Mouse (Mus musculus): Measurements from ENCODE around the gene Rpl12. TPM values are rescaled to one million over a fixed set of nuclear protein-coding genes. Genes with fewer than 3 reads are reported as not detected.

Rpl12 gene
- polyA plus RNA-seq, 1 experiment from 2014 or later, result 78.4 TPM

DNA sequence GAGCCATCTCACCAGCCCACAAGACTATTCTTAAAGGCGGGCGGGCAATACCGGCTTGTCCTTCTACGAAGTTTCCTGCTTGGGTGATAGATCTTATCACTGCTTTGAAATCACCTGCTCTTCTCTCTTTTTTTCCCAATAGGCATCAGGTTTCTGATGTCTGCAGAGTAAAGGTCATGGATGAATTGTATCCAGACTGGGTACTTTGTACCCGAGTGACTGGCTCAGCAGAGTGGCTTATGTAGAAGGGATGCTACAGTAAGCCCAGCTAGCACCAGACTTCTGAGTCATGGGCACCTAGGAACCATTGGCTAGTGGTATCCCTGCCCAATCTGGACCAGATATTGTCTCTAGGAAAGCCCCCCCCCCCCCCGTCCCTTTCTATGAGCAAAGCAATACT is 22.3 kb downstream of the Rpl12 start:
- no peaks in the 10 kb centered on the region for H3K9me3 ChIP-seq (ENCODE audit: low read length)
- no peak for DNase-seq (ENCODE audit: low spot score)
- TF ChIP-seq CTCF (IDR thresholded peaks at IDR 0.05), result no peak
- TF ChIP-seq EP300 (IDR thresholded peaks at IDR 0.05), result no peak
- peaks cover 8% of the 10 kb centered on the region; the same call in 1 of the 2 replicates for H3K4me1 ChIP-seq (ENCODE audit: insufficient read depth, low read depth, low read length)
- H3K36me3 ChIP-seq (ENCODE audit: insufficient read depth, low read length), result no peaks in the 10 kb centered on the region
- H3K9ac ChIP-seq (replicated peaks; ENCODE audit: low read depth), result no peak overlapping the region
- H3K4me2 ChIP-seq (replicated peaks; ENCODE audit: low read depth, low read length), result no peak overlapping the region
- H3K27me3 ChIP-seq (replicated peaks; ENCODE audit: insufficient read depth, low read length), result no peaks in the 10 kb centered on the region
- H3K4me3 ChIP-seq (ENCODE audit: low read depth, low read length), result no peak overlapping the region
- no peak for ATAC-seq
- H3K27ac ChIP-seq (ENCODE audit: low read length), result no peak overlapping the region
- 45% methylated on average over 6 of the region's 6 CpGs for WGBS

DNA sequence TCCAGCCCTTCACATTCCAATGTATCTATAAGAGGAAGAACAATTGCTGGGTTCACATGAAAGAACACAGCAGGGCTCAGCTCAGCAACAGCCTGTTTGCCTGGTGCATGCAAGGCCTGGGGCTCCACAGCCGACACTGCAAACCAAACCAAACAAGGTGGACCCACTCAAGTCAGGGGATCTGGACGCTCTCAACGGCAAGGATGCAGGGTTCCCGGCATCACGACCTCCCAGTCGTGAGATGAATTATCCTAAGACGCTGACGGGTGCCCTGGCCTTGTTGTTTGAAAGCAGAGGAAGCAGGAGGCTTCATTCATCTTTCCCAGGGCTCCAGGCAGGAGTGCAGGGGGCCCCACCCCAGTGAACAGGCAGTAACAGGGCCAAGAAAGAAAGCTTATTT is 24.5 kb downstream of the Rpl12 start:
- TF ChIP-seq EP300 (IDR thresholded peaks at IDR 0.05) (no peak), CTCF (IDR thresholded peaks at IDR 0.05) (no peak)
- H3K36me3 ChIP-seq (ENCODE audit: insufficient read depth, low read length), result no peaks in the 10 kb centered on the region
- H3K9me3 ChIP-seq (ENCODE audit: low read length), result no peaks in the 10 kb centered on the region
- H3K4me1 ChIP-seq (ENCODE audit: insufficient read depth, low read depth, low read length), result peaks cover 6% of the 10 kb centered on the region; the same call in 1 of the 2 replicates
- no peak overlapping the region for H3K27ac ChIP-seq (ENCODE audit: low read length)
- no peak overlapping the region for H3K9ac ChIP-seq (replicated peaks; ENCODE audit: low read depth)
- no peak for ATAC-seq
- H3K4me3 ChIP-seq (ENCODE audit: low read depth, low read length), result no peak overlapping the region
- no peak overlapping the region for H3K4me2 ChIP-seq (replicated peaks; ENCODE audit: low read depth, low read length)
- DNase-seq (ENCODE audit: low spot score), result no peak
- H3K27me3 ChIP-seq (replicated peaks; ENCODE audit: insufficient read depth, low read length), result no peaks in the 10 kb centered on the region
- 31% methylated on average over 8 of the region's 8 CpGs for WGBS

DNA sequence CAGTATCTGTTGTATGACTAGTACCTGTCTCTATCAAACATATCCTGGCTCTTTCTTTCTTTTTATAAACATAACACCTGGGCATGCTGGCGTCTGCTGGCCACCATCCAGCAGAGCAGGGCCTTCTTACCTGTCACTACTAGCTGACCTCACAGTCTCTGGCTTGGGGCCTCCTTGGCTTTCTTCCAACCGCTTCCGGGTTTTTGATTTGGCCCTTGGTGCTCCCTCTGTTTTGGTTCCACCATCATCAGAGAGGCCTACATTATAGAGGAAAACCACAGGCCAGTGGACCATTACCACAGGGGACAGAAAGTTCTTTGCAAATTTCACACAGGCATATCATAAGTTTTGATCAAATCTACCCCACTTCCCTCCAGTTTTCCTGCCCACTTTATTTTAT is 28.0 kb downstream of the Rpl12 start:
- no peak for DNase-seq (ENCODE audit: low spot score)
- Histone ChIP-seq H3K27ac (ENCODE audit: low read length) (no peak overlapping the region), H3K9ac (replicated peaks; ENCODE audit: low read depth) (no peak overlapping the region), H3K4me3 (ENCODE audit: low read depth, low read length) (no peak overlapping the region), H3K4me1 (ENCODE audit: insufficient read depth, low read depth, low read length) (no peaks in the 10 kb centered on the region), H3K27me3 (replicated peaks; ENCODE audit: insufficient read depth, low read length) (no peaks in the 10 kb centered on the region), H3K36me3 (ENCODE audit: insufficient read depth, low read length) (no peaks in the 10 kb centered on the region), H3K4me2 (replicated peaks; ENCODE audit: low read depth, low read length) (no peak overlapping the region), H3K9me3 (ENCODE audit: low read length) (no peaks in the 10 kb centered on the region)
- 61% methylated on average over 3 of the region's 3 CpGs for WGBS
- no peak for ATAC-seq
- no peak for TF ChIP-seq EP300 (IDR thresholded peaks at IDR 0.05)
- TF ChIP-seq CTCF (IDR thresholded peaks at IDR 0.05), result no peak

DNA sequence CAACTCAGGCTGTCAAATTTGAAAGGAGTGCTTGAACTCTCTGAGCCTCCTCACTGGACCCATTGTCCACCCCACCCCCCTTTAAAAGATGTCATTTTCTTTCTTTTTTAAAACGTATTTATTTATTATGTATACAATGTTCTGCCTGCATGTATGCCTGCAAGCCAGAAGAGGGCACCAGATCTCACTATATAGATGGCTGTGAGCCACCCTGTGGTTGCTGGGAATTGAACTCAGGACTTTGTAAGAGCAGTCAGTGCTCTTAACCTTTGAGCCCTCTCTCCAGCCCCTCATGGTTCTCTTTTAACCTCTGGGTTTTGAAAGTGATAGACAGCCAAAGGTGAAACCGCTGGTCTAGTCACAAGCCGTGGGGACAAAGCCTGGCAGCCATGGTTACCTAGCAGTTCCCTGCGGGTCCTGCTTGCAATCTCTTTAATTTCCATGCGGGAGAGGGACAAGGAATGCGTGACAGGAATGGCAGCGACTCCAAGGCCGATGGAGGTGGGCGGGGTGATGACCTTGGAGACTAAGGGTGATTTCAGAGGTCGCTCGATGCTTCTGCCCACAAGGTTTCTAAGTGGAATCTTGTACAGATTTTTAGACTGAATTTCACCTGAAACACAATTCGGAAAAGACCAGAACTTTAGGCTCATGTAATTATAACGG is 28.9 kb downstream of the Rpl12 start:
- Histone ChIP-seq H3K9ac (replicated peaks; ENCODE audit: low read depth) (no peak overlapping the region), H3K4me2 (replicated peaks; ENCODE audit: low read depth, low read length) (no peak overlapping the region), H3K27me3 (replicated peaks; ENCODE audit: insufficient read depth, low read length) (no peaks in the 10 kb centered on the region), H3K27ac (ENCODE audit: low read length) (no peak overlapping the region), H3K9me3 (ENCODE audit: low read length) (no peaks in the 10 kb centered on the region), H3K4me3 (ENCODE audit: low read depth, low read length) (no peak overlapping the region), H3K36me3 (ENCODE audit: insufficient read depth, low read length) (no peaks in the 10 kb centered on the region), H3K4me1 (ENCODE audit: insufficient read depth, low read depth, low read length) (no peaks in the 10 kb centered on the region)
- ATAC-seq (no peak), DNase-seq (ENCODE audit: low spot score) (no peak)
- 62% methylated on average over 13 of the region's 13 CpGs for WGBS
- TF ChIP-seq CTCF (IDR thresholded peaks at IDR 0.05) (peak; percentile 72), EP300 (IDR thresholded peaks at IDR 0.05) (no peak)

DNA sequence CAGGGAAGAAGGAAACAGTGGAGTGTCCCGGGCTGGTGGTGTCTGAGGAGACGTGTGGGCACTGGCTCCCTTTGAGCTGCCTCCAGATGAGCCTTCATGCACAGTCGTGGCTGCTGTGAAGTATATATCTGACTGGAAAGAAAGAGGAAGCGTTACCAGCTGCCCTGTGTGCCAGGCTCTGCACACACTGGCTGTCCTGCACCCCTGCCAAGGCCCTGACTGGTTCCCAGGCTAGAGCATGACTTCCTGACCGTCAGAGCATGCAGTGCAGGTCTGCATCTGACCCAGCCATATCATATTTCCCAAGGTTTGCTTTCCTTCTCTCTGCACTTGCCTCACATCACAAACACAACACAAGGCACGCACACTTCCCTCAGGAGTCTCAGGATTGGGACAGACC is 30.8 kb downstream of the Rpl12 start:
- 57% methylated on average over 6 of the region's 6 CpGs for WGBS
- Histone ChIP-seq H3K9ac (replicated peaks; ENCODE audit: low read depth) (no peak overlapping the region), H3K4me3 (ENCODE audit: low read depth, low read length) (no peak overlapping the region), H3K27me3 (replicated peaks; ENCODE audit: insufficient read depth, low read length) (no peaks in the 10 kb centered on the region), H3K36me3 (ENCODE audit: insufficient read depth, low read length) (no peaks in the 10 kb centered on the region), H3K4me2 (replicated peaks; ENCODE audit: low read depth, low read length) (no peak overlapping the region), H3K4me1 (ENCODE audit: insufficient read depth, low read depth, low read length) (no peaks in the 10 kb centered on the region), H3K9me3 (ENCODE audit: low read length) (no peaks in the 10 kb centered on the region), H3K27ac (ENCODE audit: low read length) (no peak overlapping the region)
- DNase-seq (ENCODE audit: low spot score), result no peak
- ATAC-seq, result no peak
- TF ChIP-seq CTCF (IDR thresholded peaks at IDR 0.05), result no peak

DNA sequence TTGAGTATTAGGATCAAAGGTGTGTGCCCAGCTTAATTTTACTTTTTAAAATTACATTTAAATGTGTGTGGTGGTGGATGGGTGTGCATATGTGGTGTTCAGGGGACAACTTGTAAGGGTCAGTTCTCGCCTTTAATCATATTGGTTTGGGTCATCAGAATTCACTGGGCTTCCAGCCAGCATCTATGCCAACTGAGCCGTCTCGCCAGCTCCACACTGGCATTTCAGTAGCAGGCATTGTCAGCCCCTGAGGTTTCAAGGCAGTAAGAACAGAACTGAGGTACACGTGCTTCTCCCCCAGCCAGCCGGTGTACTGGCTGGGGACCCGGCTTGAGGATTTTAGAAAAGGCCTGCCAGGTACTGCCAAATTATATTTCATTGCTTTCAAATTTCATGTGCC is 35.7 kb downstream of the Rpl12 start:
- H3K9me3 ChIP-seq (ENCODE audit: low read length), result no peaks in the 10 kb centered on the region
- H3K36me3 ChIP-seq (ENCODE audit: insufficient read depth, low read length), result no peaks in the 10 kb centered on the region
- TF ChIP-seq EP300 (IDR thresholded peaks at IDR 0.05), result no peak
- no peak for TF ChIP-seq CTCF (IDR thresholded peaks at IDR 0.05)
- H3K4me2 ChIP-seq (replicated peaks; ENCODE audit: low read depth, low read length), result no peak overlapping the region
- 76% methylated on average over 6 of the region's 6 CpGs for WGBS
- H3K4me1 ChIP-seq (ENCODE audit: insufficient read depth, low read depth, low read length), result no peaks in the 10 kb centered on the region
- ATAC-seq, result no peak
- H3K27me3 ChIP-seq (replicated peaks; ENCODE audit: insufficient read depth, low read length), result no peaks in the 10 kb centered on the region
- no peak overlapping the region for H3K4me3 ChIP-seq (ENCODE audit: low read depth, low read length)
- no peak overlapping the region for H3K27ac ChIP-seq (ENCODE audit: low read length)
- DNase-seq (ENCODE audit: low spot score), result no peak
- no peak overlapping the region for H3K9ac ChIP-seq (replicated peaks; ENCODE audit: low read depth)

DNA sequence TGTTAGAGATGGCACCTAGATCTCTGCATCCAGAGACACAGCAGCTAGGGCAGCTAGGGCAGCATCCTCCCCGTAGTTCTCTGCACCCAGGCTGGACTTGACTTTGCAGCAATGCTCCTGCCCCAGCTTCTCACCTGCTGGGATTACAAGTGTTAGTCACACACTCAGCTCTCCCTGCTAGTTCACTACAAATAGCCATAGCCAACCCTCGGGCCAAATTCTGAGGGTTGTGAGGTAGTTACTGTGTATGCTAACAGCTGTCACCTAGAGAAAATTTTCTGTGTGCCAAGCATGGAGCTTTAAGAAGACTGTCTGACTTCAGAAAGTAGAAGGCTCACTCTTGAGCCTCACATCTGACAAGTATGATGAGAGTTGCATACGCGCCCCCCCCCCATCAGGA is 36.4 kb downstream of the Rpl12 start:
- H3K4me3 ChIP-seq (ENCODE audit: low read depth, low read length), result no peak overlapping the region
- H3K27ac ChIP-seq (ENCODE audit: low read length), result no peak overlapping the region
- no peak for DNase-seq (ENCODE audit: low spot score)
- H3K9me3 ChIP-seq (ENCODE audit: low read length), result no peaks in the 10 kb centered on the region
- WGBS, result 78% methylated on average over 4 of the region's 4 CpGs
- TF ChIP-seq CTCF (IDR thresholded peaks at IDR 0.05) (no peak), EP300 (IDR thresholded peaks at IDR 0.05) (no peak)
- H3K4me1 ChIP-seq (ENCODE audit: insufficient read depth, low read depth, low read length), result no peaks in the 10 kb centered on the region
- H3K9ac ChIP-seq (replicated peaks; ENCODE audit: low read depth), result no peak overlapping the region
- ATAC-seq, result no peak
- no peaks in the 10 kb centered on the region for H3K36me3 ChIP-seq (ENCODE audit: insufficient read depth, low read length)
- H3K27me3 ChIP-seq (replicated peaks; ENCODE audit: insufficient read depth, low read length), result no peaks in the 10 kb centered on the region
- no peak overlapping the region for H3K4me2 ChIP-seq (replicated peaks; ENCODE audit: low read depth, low read length)

All from lung, postnatal 0 days (tissue).